Mouse (Mus musculus): ENCODE measurements around the gene Zfp953. TPM values are rescaled to one million over a fixed set of nuclear protein-coding genes. Genes with fewer than 3 reads are reported as not detected.
"Not testable (repeated sequence)": the region's sequence is repeated elsewhere in the genome, so short reads cannot be mapped to it uniquely, and the experiment has no call there.

Zfp953 gene
- 1 to 10 TPM; 1.2 to 1.3 TPM for total RNA-seq (2021)

- peak; percentile 89 for DNase-seq
Observed at GRCm38 (mm10) chr13:67360131-67360744, at the start of gene Zfp953, which contains the start of gene Gm28044. Gene Zfp953, minus strand, starts transcription at chr13:67360605. Gene Gm28044, minus strand, starts transcription at chr13:67360536.

GRCm38 (mm10) chr13:67399183-67399903 lies 38.9 kb upstream of the Zfp953 start, which contains the start of gene Zfp429:
Gene Zfp429, minus strand, starts transcription at chr13:67399819.
- peak; percentile 72 for DNase-seq

GRCm38 (mm10) chr13:67376255-67376654 lies 15.8 kb upstream of the Zfp953 start:
- DNase-seq, result not testable (repeated sequence)

- DNase-seq, result peak; percentile 58
Observed at GRCm38 (mm10) chr13:67375050-67375911, 14.9 kb upstream of the Zfp953 start, which contains the start of the genes Gm28041 and Zfp456. Gene Gm28041, minus strand, starts transcription at chr13:67375733. Gene Zfp456, minus strand, starts transcription at chr13:67375810.

- no peak for DNase-seq
Observed at GRCm38 (mm10) chr13:67351854-67352253, 8.6 kb downstream of the Zfp953 start.

- no peak for DNase-seq
Observed at GRCm38 (mm10) chr13:67343422-67343821, 17.0 kb downstream of the Zfp953 start.

- DNase-seq, result no peak
Observed at GRCm38 (mm10) chr13:67332877-67333276, 27.5 kb downstream of the Zfp953 start.

GRCm38 (mm10) chr13:67332019-67332724 lies 28.2 kb downstream of the Zfp953 start, which contains the start of gene Zfp595:
Gene Zfp595, minus strand, starts transcription at chr13:67332570.
- peak; percentile 83 for DNase-seq

- DNase-seq, result no peak
Observed at GRCm38 (mm10) chr13:67306718-67307117, 53.7 kb downstream of the Zfp953 start.

- peak; percentile 87 for DNase-seq
Observed at GRCm38 (mm10) chr13:67305822-67306672, 54.4 kb downstream of the Zfp953 start, which contains the start of gene Zfp457. Gene Zfp457, minus strand, starts transcription at chr13:67306485.

Other genes starting within 250 kb of the Zfp953 start
- gene Rslcan18, start 244.3 kb downstream of the Zfp953 start, total RNA-seq (2021), result under 1 TPM in 1 of 2 experiments, not detected in 1; 0.21 TPM
- 1 to 10 TPM; 2.0 to 3.1 TPM for gene Zfp759, start 238.9 kb downstream of the Zfp953 start, total RNA-seq (2021)
- 1 to 10 TPM; 4.0 to 4.8 TPM for gene Rsl1, start 187.4 kb downstream of the Zfp953 start, total RNA-seq (2021)
- gene Zfp455, start 166.1 kb downstream of the Zfp953 start, total RNA-seq (2021), result under 1 TPM; 0.92 to 0.98 TPM
- gene Zfp458, start 82.1 kb downstream of the Zfp953 start, total RNA-seq (2021), result 1 to 10 TPM; 2.5 to 3.2 TPM
- 1 to 10 TPM; 2.7 to 3.7 TPM for gene Zfp457, start 54.1 kb downstream of the Zfp953 start, total RNA-seq (2021)
- 1 to 10 TPM; 2.4 to 2.6 TPM for gene Zfp595, start 28.0 kb downstream of the Zfp953 start, total RNA-seq (2021)
- gene Gm28044, start 69 bp downstream of the Zfp953 start, total RNA-seq (2021), result 1 to 10 TPM in 1 of 2 experiments, not detected in 1; 2.3 TPM
- 1 to 10 TPM in 1 of 2 experiments, under 1 TPM in 1; 0.47 to 1.2 TPM for gene Gm28041, start 15.1 kb upstream of the Zfp953 start, total RNA-seq (2021)
- gene Zfp456, start 15.2 kb upstream of the Zfp953 start, total RNA-seq (2021), result 1 to 10 TPM in 1 of 2 experiments, under 1 TPM in 1; 0.81 to 1.2 TPM
- gene Zfp429, start 39.2 kb upstream of the Zfp953 start, total RNA-seq (2021), result 1 to 10 TPM; 2.2 to 3.5 TPM
- gene Zfp459, start 60.8 kb upstream of the Zfp953 start, total RNA-seq (2021), result under 1 TPM in 1 of 2 experiments, not detected in 1; 0.38 TPM
- gene Zfp874a, start 91.0 kb upstream of the Zfp953 start, total RNA-seq (2021), result 1 to 10 TPM; 2.4 to 2.7 TPM
- 1 to 10 TPM; 4.8 to 6.3 TPM for gene Zfp874b, start 123.7 kb upstream of the Zfp953 start, total RNA-seq (2021)
- gene Zfp58, start 139.9 kb upstream of the Zfp953 start, total RNA-seq (2021), result 1 to 10 TPM; 4.3 to 4.8 TPM
- not detected for gene Gm26965, start 165.5 kb upstream of the Zfp953 start, total RNA-seq (2021)
- gene Zfp87, start 165.6 kb upstream of the Zfp953 start, total RNA-seq (2021), result 10 to 100 TPM; 10.1 to 10.8 TPM
- gene Zfp748, start 193.2 kb upstream of the Zfp953 start, total RNA-seq (2021), result 1 to 10 TPM; 5.3 to 5.6 TPM
- gene Zfp729b, start 249.1 kb upstream of the Zfp953 start, total RNA-seq (2021), result 1 to 10 TPM; 4.1 to 4.7 TPM